Mouse (Mus musculus) monocyte, adult 2 months (primary cell): Measurements from ENCODE around the gene Gm15319.
A peak's percentile ranks its signal among the peaks of the same experiment; 100 is the strongest.
"Not testable (repeated sequence)": the region's sequence is repeated elsewhere in the genome, so short reads cannot be mapped to it uniquely, and the experiment has no call there.

Experiments used
- DNase-seq, 2 experiments: peaks; one replicate each; pipeline ENCODE4 v3.0.0; 2022; ENCODE audit warnings: low spot score in 2 of 2, low read depth in 1 of 2

Gm15319 gene

GRCm38 (mm10) chr8:20297939-20298505, 65.0 kb downstream of the Gm15319 start:
- DNase-seq = peak in 1 of 2 experiments; percentile 40

- DNase-seq = peak in 1 of 2 experiments; percentile 53
Measured at GRCm38 (mm10) chr8:20296803-20297702, 66.0 kb downstream of the Gm15319 start.

- DNase-seq = not testable (repeated sequence)
Measured at GRCm38 (mm10) chr8:20295881-20296280, 67.1 kb downstream of the Gm15319 start.

GRCm38 (mm10) chr8:20294826-20295225, 68.2 kb downstream of the Gm15319 start:
- DNase-seq = not testable (repeated sequence)

GRCm38 (mm10) chr8:20293966-20294365, 69.0 kb downstream of the Gm15319 start:
- DNase-seq = not testable (repeated sequence)

- not testable (repeated sequence) for DNase-seq
Measured at GRCm38 (mm10) chr8:20290015-20290414, 73.0 kb downstream of the Gm15319 start.

- not testable (repeated sequence) for DNase-seq
Measured at GRCm38 (mm10) chr8:20288878-20289277, 74.1 kb downstream of the Gm15319 start.

- DNase-seq = not testable (repeated sequence)
Measured at GRCm38 (mm10) chr8:20287706-20288105, 75.3 kb downstream of the Gm15319 start.
